Mouse (Mus musculus): Measurements from ENCODE around the gene Fam186b. TPM values are rescaled to one million over a fixed set of nuclear protein-coding genes. Genes with fewer than 3 reads are reported as not detected.

Gene Fam186b
- total and polyA plus RNA-seq, 2 experiments from 2014 or later: 0.38 to 1.6 TPM

DNA sequence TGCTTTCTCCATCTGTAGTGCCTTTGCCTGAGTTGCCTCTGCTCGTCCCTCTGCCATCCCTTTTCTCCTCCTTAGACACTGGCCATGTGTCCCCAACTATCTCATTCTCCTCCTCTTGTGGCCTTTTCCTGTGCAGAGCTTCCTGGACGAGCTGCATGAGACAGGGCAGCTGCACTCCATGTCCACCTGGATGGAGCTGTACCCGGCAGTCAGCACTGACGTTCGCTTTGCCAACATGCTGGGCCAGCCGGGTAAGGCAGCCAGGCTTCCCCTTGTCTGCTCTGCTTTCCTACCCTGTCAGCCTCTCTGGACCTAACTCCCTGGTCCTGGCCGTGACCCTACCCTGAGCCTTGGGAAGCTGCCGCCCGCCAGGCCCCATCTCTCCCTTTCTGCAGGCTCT, 13.9 kb upstream of the Fam186b start:
- WGBS: 97% methylated on average over 9 of the region's 9 CpGs
- H3K36me3 ChIP-seq (ENCODE audit: insufficient read depth, low read length): peaks cover 87% of the 10 kb centered on the region
- H3K27me3 ChIP-seq (ENCODE audit: insufficient read depth, low read length): no peaks in the 10 kb centered on the region
- no peaks in the 10 kb centered on the region for H3K9me3 ChIP-seq (ENCODE audit: low read length)
- no peak for DNase-seq (ENCODE audit: low spot score)
- no peak for ATAC-seq (ENCODE audit: low FRiP score)
- H3K27ac ChIP-seq (ENCODE audit: low read depth, low read length): no peak overlapping the region
- no peaks in the 10 kb centered on the region for H3K4me1 ChIP-seq (ENCODE audit: insufficient read depth, low read length)
- TF ChIP-seq CTCF (IDR thresholded peaks at IDR 0.05): no peak
- H3K4me3 ChIP-seq (ENCODE audit: low read depth, low read length): no peak overlapping the region
- no peak overlapping the region for H3K4me2 ChIP-seq (ENCODE audit: low read depth, low read length, poor library complexity, severe bottlenecking)
- H3K9ac ChIP-seq (replicated peaks; ENCODE audit: low read length, poor library complexity, severe bottlenecking): no peak overlapping the region

DNA sequence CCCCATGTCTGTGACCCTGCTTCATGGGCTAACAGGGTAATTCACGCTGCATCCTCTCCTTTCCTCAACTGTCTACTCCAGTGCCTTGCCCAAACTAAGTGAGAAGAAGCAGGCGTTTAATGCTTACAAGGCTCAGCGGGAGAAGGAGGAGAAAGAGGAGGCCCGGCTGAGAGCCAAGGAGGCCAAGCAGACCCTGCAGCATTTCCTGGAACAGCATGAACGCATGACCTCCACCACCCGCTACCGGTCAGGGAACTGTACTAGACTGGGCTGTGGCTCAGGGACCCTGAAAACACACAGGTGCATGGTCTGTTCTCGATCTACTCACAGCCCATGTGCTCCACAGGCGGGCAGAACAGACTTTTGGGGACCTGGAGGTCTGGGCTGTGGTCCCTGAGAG, 11.8 kb upstream of the Fam186b start:
- 91% methylated on average over 9 of the region's 9 CpGs for WGBS
- Histone ChIP-seq H3K9me3 (ENCODE audit: low read length) (no peaks in the 10 kb centered on the region), H3K27ac (ENCODE audit: low read depth, low read length) (no peak overlapping the region), H3K36me3 (ENCODE audit: insufficient read depth, low read length) (peaks cover 79% of the 10 kb centered on the region), H3K4me1 (ENCODE audit: insufficient read depth, low read length) (no peaks in the 10 kb centered on the region), H3K4me2 (ENCODE audit: low read depth, low read length, poor library complexity, severe bottlenecking) (no peak overlapping the region), H3K9ac (replicated peaks; ENCODE audit: low read length, poor library complexity, severe bottlenecking) (no peak overlapping the region), H3K27me3 (ENCODE audit: insufficient read depth, low read length) (no peaks in the 10 kb centered on the region), H3K4me3 (ENCODE audit: low read depth, low read length) (no peak overlapping the region)
- ATAC-seq (ENCODE audit: low FRiP score) (no peak), DNase-seq (ENCODE audit: low spot score) (no peak)
- TF ChIP-seq CTCF (IDR thresholded peaks at IDR 0.05): no peak

DNA sequence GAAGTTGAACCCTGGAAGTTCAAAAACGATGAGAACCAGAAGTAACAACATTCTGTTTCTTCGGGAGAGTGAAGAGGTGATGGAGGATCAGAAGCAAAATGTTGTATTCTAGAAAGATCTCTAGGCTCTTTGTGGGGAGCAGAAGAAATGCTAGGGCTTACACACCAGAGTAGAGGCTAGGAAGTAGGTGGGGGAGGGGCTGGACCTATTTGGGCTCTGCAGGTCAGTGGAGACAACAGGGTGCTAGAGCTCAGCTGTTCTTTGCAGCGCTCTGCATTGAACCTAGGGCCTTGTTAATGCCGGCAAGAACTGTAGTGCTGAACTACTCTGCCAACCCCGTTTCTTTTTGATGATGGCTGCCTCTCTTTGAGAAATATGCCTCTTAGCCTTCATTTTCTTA, 525 bp upstream of the Fam186b start:
- WGBS: 39% methylated on average over 5 of the region's 5 CpGs
- ATAC-seq (ENCODE audit: low FRiP score) (no peak), DNase-seq (ENCODE audit: low spot score) (no peak)
- Histone ChIP-seq H3K27ac (ENCODE audit: low read depth, low read length) (no peak overlapping the region), H3K36me3 (ENCODE audit: insufficient read depth, low read length) (no peaks in the 10 kb centered on the region; the same call in 1 of the 2 replicates), H3K4me1 (ENCODE audit: insufficient read depth, low read length) (peaks cover 6% of the 10 kb centered on the region; the same call in 1 of the 2 replicates), H3K27me3 (ENCODE audit: insufficient read depth, low read length) (no peaks in the 10 kb centered on the region), H3K4me3 (ENCODE audit: low read depth, low read length) (peak overlapping the region; percentile 53), H3K9ac (replicated peaks; ENCODE audit: low read length, poor library complexity, severe bottlenecking) (peak overlapping the region; percentile 75; the same call in 1 of the 2 replicates), H3K9me3 (ENCODE audit: low read length) (no peaks in the 10 kb centered on the region), H3K4me2 (ENCODE audit: low read depth, low read length, poor library complexity, severe bottlenecking) (peak overlapping the region; percentile 58)
- no peak for TF ChIP-seq CTCF (IDR thresholded peaks at IDR 0.05)

DNA sequence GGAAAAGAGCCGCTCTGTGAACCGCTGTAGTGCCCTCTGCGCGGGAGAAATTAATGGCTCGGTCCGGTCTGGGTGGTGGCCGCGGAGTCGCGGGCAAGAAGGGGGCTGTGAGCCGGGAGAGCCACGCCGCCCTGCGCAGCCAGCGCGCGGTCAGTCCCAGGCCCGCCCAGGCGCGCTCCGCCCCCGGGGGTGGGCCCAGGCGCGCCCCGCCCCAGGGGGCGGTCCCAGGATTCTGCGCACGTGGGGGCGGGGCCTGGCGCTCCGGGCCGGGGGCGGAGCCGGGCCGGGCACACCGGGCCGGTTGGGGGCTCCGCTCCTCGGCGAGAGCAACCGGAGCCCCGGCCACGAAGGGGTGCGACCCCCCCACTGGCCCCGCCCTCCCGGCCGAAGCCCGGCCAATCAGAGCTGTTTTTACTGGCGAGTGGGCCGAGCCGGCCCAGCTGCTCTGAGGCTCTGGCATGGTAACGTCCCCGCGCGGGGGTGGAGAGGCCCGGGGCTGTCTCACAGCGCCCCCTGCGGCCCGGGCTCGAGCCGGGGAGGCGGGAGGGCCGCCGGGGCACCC, 794 bp downstream of the Fam186b start, which contains the start of gene Prpf40b:
Gene Prpf40b, plus strand, starts transcription at position 275 of the 562 bp plus-strand sequence.
- Histone ChIP-seq H3K9me3 (ENCODE audit: low read length) (no peaks in the 10 kb centered on the region), H3K36me3 (ENCODE audit: insufficient read depth, low read length) (no peaks in the 10 kb centered on the region; the same call in 1 of the 2 replicates), H3K27me3 (ENCODE audit: insufficient read depth, low read length) (no peaks in the 10 kb centered on the region), H3K4me1 (ENCODE audit: insufficient read depth, low read length) (peaks cover 6% of the 10 kb centered on the region; the same call in 1 of the 2 replicates), H3K4me2 (ENCODE audit: low read depth, low read length, poor library complexity, severe bottlenecking) (peak within 1 kb of the TSS; percentile 58), H3K9ac (replicated peaks; ENCODE audit: low read length, poor library complexity, severe bottlenecking) (peak within 1 kb of the TSS; percentile 75), H3K27ac (ENCODE audit: low read depth, low read length) (peak within 1 kb of the TSS; percentile 76), H3K4me3 (ENCODE audit: low read depth, low read length) (peak within 1 kb of the TSS; percentile 53)
- DNase-seq (ENCODE audit: low spot score) (peak; percentile 94), ATAC-seq (ENCODE audit: low FRiP score) (peak; percentile 95)
- under 1% methylated on average over 35 of the region's 64 CpGs for WGBS
- peak; percentile 59 for TF ChIP-seq CTCF (IDR thresholded peaks at IDR 0.05)

DNA sequence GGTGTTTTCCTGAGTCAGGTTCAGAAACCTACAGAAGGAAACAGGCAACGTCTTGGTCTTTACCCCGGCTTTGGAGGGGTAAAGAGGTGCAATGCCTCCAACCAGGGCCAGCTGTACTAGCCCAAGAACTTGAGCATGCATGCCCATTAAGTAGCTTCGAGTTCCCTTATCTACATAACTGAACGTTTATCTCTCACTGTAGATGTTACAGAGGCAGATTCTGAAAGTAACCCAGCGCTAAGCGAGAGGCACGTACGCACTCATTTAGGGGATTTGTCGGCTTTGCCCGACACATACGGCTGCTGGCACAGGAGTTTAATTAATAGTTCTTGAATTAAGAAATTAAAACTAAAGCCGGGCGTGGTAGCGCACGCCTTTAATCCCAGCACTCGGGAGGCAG, 1.4 kb downstream of the Fam186b start:
- peaks cover 6% of the 10 kb centered on the region; the same call in 1 of the 2 replicates for H3K4me1 ChIP-seq (ENCODE audit: insufficient read depth, low read length)
- peak overlapping the region; percentile 75; the same call in 1 of the 2 replicates for H3K9ac ChIP-seq (replicated peaks; ENCODE audit: low read length, poor library complexity, severe bottlenecking)
- DNase-seq (ENCODE audit: low spot score) (no peak), ATAC-seq (ENCODE audit: low FRiP score) (no peak)
- 20% methylated on average over 16 of the region's 16 CpGs for WGBS
- H3K27ac ChIP-seq (ENCODE audit: low read depth, low read length): peak overlapping the region; percentile 76; the same call in 1 of the 2 replicates
- H3K4me3 ChIP-seq (ENCODE audit: low read depth, low read length): peak overlapping the region; percentile 53
- H3K36me3 ChIP-seq (ENCODE audit: insufficient read depth, low read length): no peaks in the 10 kb centered on the region; the same call in 1 of the 2 replicates
- peak overlapping the region; percentile 58 for H3K4me2 ChIP-seq (ENCODE audit: low read depth, low read length, poor library complexity, severe bottlenecking)
- H3K9me3 ChIP-seq (ENCODE audit: low read length): no peaks in the 10 kb centered on the region
- no peaks in the 10 kb centered on the region for H3K27me3 ChIP-seq (ENCODE audit: insufficient read depth, low read length)
- no peak for TF ChIP-seq CTCF (IDR thresholded peaks at IDR 0.05)

DNA sequence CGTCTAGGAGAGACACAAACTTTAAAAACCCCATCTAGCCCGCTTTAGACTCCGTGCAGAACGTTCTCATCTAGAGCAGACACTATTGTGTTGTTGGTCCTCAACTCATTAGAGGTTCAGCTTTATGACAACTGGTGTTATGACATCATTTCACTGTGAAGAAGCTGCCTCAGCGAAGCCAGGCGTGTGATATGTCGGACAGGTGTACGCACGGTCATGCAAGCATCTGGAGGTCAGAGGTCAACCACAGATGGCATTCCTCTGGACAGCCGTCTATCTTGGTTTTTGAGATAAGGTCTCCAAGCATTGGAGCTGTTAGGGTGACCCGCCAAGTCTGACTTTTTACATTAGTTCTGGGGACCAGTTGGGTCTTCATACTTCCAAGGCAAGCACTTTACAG, 5.1 kb downstream of the Fam186b start:
- Histone ChIP-seq H3K27me3 (ENCODE audit: insufficient read depth, low read length) (no peaks in the 10 kb centered on the region), H3K9me3 (ENCODE audit: low read length) (no peaks in the 10 kb centered on the region), H3K9ac (replicated peaks; ENCODE audit: low read length, poor library complexity, severe bottlenecking) (no peak overlapping the region), H3K36me3 (ENCODE audit: insufficient read depth, low read length) (no peaks in the 10 kb centered on the region; the same call in 1 of the 2 replicates), H3K4me2 (ENCODE audit: low read depth, low read length, poor library complexity, severe bottlenecking) (no peak overlapping the region), H3K27ac (ENCODE audit: low read depth, low read length) (no peak overlapping the region), H3K4me3 (ENCODE audit: low read depth, low read length) (no peak overlapping the region), H3K4me1 (ENCODE audit: insufficient read depth, low read length) (no peaks in the 10 kb centered on the region)
- DNase-seq (ENCODE audit: low spot score) (no peak), ATAC-seq (ENCODE audit: low FRiP score) (no peak)
- WGBS: 92% methylated on average over 11 of the region's 11 CpGs
- TF ChIP-seq CTCF (IDR thresholded peaks at IDR 0.05): no peak
